Mouse (Mus musculus): ENCODE measurements around the gene Ptgir. TPM values are rescaled to one million over a fixed set of nuclear protein-coding genes. Genes with fewer than 3 reads are reported as not detected.
A peak's percentile ranks its signal among the peaks of the same experiment; 100 is the strongest.

Ptgir gene
- polyA plus RNA-seq, 1 experiment from 2014 or later = 0.76 TPM

DNA sequence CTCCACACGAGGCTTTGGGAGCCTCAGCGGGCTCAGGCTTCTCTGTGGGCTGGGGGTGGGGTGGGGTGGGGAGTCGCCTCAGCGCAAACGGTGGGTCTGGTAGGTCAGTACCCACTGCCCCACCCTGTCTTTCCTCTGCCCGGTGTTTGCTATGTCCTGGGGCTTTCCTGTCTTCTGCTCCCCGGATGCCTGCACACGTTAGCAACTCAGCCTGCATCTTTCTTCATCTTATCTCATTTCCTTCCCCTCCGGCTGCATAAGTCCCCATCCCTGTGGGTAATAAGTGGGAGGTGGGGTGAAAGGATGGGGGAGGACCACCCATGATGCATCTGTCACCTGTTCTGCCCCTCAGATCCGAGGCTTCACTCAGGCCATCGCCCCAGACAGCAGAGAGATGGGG lies 2.1 kb downstream of the Ptgir start:
- H3K4me1 ChIP-seq (ENCODE audit: control insufficient read depth, insufficient read depth, low read length) = no peaks in the 10 kb centered on the region
- H3K4me3 ChIP-seq (ENCODE audit: low read depth, low read length) = no peak overlapping the region
- no peak for DNase-seq (ENCODE audit: low spot score)
- no peaks in the 10 kb centered on the region for H3K9me3 ChIP-seq (ENCODE audit: control insufficient read depth, low read length)
- no peak overlapping the region for H3K27ac ChIP-seq (ENCODE audit: low read depth, low read length)
- no peak for ATAC-seq (ENCODE audit: insufficient read depth, low FRiP score, low TSS enrichment)
- no peaks in the 10 kb centered on the region for H3K36me3 ChIP-seq (ENCODE audit: control insufficient read depth, insufficient read depth, low read length)
- H3K4me2 ChIP-seq (ENCODE audit: low read depth) = no peak overlapping the region
- H3K27me3 ChIP-seq (ENCODE audit: control insufficient read depth, insufficient read depth, low read length) = no peaks in the 10 kb centered on the region
- 62% methylated on average over 11 of the region's 11 CpGs for WGBS
- H3K9ac ChIP-seq (ENCODE audit: low read length) = no peak overlapping the region; the same call in 1 of the 2 replicates

DNA sequence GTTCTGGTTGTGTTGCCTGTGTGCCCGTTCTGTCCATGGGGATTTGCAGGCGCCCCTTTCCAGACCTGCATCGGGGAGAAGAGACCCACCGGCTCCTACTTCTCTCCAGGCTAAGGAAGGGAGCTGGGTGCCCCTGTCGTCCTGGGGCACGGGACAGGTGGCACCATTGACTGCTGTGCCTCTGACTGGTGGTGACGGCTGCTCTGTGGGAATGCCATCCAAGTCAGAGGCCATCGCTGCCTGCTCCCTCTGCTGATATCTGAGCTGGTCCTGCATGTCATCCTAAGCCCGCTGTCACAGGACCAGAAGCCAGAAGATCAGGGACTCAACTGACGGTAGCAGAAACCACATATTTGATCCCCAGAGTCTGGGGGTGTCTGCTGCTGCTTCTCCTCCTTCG lies 2.6 kb downstream of the Ptgir start:
- no peaks in the 10 kb centered on the region for H3K4me1 ChIP-seq (ENCODE audit: control insufficient read depth, insufficient read depth, low read length)
- H3K4me2 ChIP-seq (ENCODE audit: low read depth) = no peak overlapping the region
- no peaks in the 10 kb centered on the region for H3K9me3 ChIP-seq (ENCODE audit: control insufficient read depth, low read length)
- DNase-seq (ENCODE audit: low spot score) = no peak
- WGBS = 67% methylated on average over 11 of the region's 11 CpGs
- no peak overlapping the region; the same call in 1 of the 2 replicates for H3K9ac ChIP-seq (ENCODE audit: low read length)
- no peaks in the 10 kb centered on the region for H3K27me3 ChIP-seq (ENCODE audit: control insufficient read depth, insufficient read depth, low read length)
- no peaks in the 10 kb centered on the region for H3K36me3 ChIP-seq (ENCODE audit: control insufficient read depth, insufficient read depth, low read length)
- no peak for ATAC-seq (ENCODE audit: insufficient read depth, low FRiP score, low TSS enrichment)
- no peak overlapping the region for H3K4me3 ChIP-seq (ENCODE audit: low read depth, low read length)
- no peak overlapping the region for H3K27ac ChIP-seq (ENCODE audit: low read depth, low read length)

DNA sequence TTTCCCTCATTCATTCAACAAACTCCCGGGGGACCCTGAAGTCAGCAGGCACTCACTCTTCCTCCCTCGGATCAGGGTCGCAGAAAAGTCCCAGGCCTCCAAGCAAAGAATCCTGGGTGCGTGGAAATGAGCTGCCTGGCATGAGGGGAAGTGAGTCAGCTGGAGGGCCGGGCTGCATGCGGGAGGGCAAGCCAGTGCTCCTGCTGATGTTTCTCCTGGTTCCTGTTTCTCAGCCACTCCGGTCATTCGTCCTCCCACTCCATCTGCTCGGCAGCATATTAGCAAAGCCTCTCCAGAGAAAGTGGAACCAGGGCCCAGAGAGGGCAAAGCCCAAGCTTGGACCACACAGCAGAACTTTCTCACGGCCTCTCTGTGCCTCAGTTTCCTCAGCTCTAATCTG lies 3.6 kb downstream of the Ptgir start:
- DNase-seq (ENCODE audit: low spot score) (no peak), ATAC-seq (ENCODE audit: insufficient read depth, low FRiP score, low TSS enrichment) (no peak)
- Histone ChIP-seq H3K9me3 (ENCODE audit: control insufficient read depth, low read length) (no peaks in the 10 kb centered on the region), H3K4me3 (ENCODE audit: low read depth, low read length) (no peak overlapping the region), H3K9ac (ENCODE audit: low read length) (no peak overlapping the region), H3K4me2 (ENCODE audit: low read depth) (no peak overlapping the region), H3K27me3 (ENCODE audit: control insufficient read depth, insufficient read depth, low read length) (no peaks in the 10 kb centered on the region), H3K36me3 (ENCODE audit: control insufficient read depth, insufficient read depth, low read length) (peaks cover 4% of the 10 kb centered on the region; the same call in 1 of the 2 replicates), H3K4me1 (ENCODE audit: control insufficient read depth, insufficient read depth, low read length) (no peaks in the 10 kb centered on the region), H3K27ac (ENCODE audit: low read depth, low read length) (no peak overlapping the region)
- WGBS = 51% methylated on average over 10 of the region's 10 CpGs

DNA sequence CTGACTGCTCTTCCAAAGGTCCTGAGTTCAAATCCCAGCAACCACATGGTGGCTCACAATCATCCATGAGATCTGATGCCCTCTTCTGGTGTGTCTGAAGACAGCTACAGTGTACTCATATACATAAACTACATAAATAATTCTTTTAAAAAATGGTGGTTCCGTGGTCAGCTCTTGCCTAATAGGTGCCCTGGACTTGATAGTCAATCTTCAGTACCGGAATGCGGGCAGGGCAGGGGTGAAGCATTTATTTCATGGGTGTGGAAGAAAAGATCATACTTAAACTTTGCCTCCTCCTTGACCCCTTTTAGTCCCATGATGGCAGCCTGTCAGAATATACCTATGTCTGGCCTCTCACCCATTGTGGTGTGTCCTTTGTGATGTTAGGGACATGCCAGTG lies 5.6 kb downstream of the Ptgir start:
- Histone ChIP-seq H3K27ac (ENCODE audit: low read depth, low read length) (no peak overlapping the region), H3K9ac (ENCODE audit: low read length) (no peak overlapping the region), H3K4me2 (ENCODE audit: low read depth) (no peak overlapping the region), H3K4me3 (ENCODE audit: low read depth, low read length) (no peak overlapping the region), H3K36me3 (ENCODE audit: control insufficient read depth, insufficient read depth, low read length) (peaks cover 15% of the 10 kb centered on the region), H3K27me3 (ENCODE audit: control insufficient read depth, insufficient read depth, low read length) (no peaks in the 10 kb centered on the region), H3K4me1 (ENCODE audit: control insufficient read depth, insufficient read depth, low read length) (no peaks in the 10 kb centered on the region), H3K9me3 (ENCODE audit: control insufficient read depth, low read length) (no peaks in the 10 kb centered on the region)
- no peak for DNase-seq (ENCODE audit: low spot score)
- no peak for ATAC-seq (ENCODE audit: insufficient read depth, low FRiP score, low TSS enrichment)
- 95% methylated on average over 3 of the region's 3 CpGs for whole genome bisulfite sequencing

DNA sequence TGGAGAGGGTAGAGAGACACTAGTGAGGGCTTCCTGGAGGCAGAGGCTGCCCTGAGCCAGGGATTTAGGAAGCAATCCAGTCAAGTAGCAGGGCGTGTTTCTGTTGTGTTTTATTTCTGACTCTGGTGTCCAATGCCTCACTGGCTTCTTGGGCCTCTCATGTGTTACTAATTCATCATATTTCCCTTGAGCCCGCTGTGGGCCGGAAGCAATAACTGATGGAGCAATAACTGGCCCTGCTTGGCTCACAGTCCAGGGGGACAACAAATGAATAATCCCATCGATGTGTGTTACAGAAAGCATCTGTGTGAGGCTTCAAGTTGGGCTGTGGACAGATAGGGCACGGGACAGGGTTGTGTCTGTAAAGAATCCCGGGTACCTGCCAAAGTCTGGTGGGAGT lies 6.1 kb downstream of the Ptgir start:
- H3K4me3 ChIP-seq (ENCODE audit: low read depth, low read length) = no peak overlapping the region
- WGBS = 77% methylated on average over 6 of the region's 6 CpGs
- H3K4me1 ChIP-seq (ENCODE audit: control insufficient read depth, insufficient read depth, low read length) = no peaks in the 10 kb centered on the region
- DNase-seq (ENCODE audit: low spot score) = no peak
- H3K36me3 ChIP-seq (ENCODE audit: control insufficient read depth, insufficient read depth, low read length) = peaks cover 20% of the 10 kb centered on the region
- no peak overlapping the region for H3K27ac ChIP-seq (ENCODE audit: low read depth, low read length)
- H3K9ac ChIP-seq (ENCODE audit: low read length) = no peak overlapping the region
- no peaks in the 10 kb centered on the region for H3K9me3 ChIP-seq (ENCODE audit: control insufficient read depth, low read length)
- no peaks in the 10 kb centered on the region for H3K27me3 ChIP-seq (ENCODE audit: control insufficient read depth, insufficient read depth, low read length)
- ATAC-seq (ENCODE audit: insufficient read depth, low FRiP score, low TSS enrichment) = no peak
- H3K4me2 ChIP-seq (ENCODE audit: low read depth) = no peak overlapping the region

DNA sequence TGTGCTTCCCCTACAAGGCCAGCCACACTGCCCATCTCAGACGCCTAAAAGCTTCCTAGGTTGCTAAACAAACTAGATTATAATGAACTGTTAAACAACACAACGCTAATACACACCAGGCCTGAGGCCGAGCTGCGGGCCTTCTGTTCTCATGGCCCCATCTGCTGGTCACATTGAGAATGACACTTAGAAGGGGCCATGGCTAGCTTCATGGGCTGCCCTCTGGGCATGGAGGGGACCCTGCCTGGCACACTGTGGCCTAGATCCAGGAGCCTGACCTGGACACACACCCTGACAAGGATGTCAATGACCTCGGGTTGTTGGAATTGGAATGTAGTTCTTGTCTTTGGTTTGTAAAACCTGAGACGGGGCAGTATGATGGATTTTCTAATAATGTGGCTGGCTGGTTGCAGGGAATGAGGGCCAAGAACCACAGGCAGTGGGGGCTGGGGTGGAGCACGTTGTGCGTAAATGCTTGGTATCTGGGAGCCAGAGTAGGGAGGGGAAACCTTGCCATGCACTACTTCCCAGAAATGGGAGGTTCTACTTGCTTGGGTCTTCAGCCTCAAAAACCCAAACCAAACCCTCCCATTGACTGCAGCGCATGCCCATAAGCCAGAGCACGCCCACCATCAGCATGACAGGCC lies 7.6 kb downstream of the Ptgir start:
- peak; percentile 54; the same call in 1 of the 2 replicates for ATAC-seq (ENCODE audit: insufficient read depth, low FRiP score, low TSS enrichment)
- H3K27me3 ChIP-seq (ENCODE audit: control insufficient read depth, insufficient read depth, low read length) = no peaks in the 10 kb centered on the region
- 39% methylated on average over 10 of the region's 10 CpGs for WGBS
- no peaks in the 10 kb centered on the region for H3K4me1 ChIP-seq (ENCODE audit: control insufficient read depth, insufficient read depth, low read length)
- peak; percentile 72 for DNase-seq (ENCODE audit: low spot score)
- no peak overlapping the region for H3K27ac ChIP-seq (ENCODE audit: low read depth, low read length)
- no peak overlapping the region; the same call in 1 of the 2 replicates for H3K9ac ChIP-seq (ENCODE audit: low read length)
- H3K4me2 ChIP-seq (ENCODE audit: low read depth) = no peak overlapping the region
- H3K9me3 ChIP-seq (ENCODE audit: control insufficient read depth, low read length) = no peaks in the 10 kb centered on the region
- H3K4me3 ChIP-seq (ENCODE audit: low read depth, low read length) = no peak overlapping the region
- H3K36me3 ChIP-seq (ENCODE audit: control insufficient read depth, insufficient read depth, low read length) = peaks cover 30% of the 10 kb centered on the region

DNA sequence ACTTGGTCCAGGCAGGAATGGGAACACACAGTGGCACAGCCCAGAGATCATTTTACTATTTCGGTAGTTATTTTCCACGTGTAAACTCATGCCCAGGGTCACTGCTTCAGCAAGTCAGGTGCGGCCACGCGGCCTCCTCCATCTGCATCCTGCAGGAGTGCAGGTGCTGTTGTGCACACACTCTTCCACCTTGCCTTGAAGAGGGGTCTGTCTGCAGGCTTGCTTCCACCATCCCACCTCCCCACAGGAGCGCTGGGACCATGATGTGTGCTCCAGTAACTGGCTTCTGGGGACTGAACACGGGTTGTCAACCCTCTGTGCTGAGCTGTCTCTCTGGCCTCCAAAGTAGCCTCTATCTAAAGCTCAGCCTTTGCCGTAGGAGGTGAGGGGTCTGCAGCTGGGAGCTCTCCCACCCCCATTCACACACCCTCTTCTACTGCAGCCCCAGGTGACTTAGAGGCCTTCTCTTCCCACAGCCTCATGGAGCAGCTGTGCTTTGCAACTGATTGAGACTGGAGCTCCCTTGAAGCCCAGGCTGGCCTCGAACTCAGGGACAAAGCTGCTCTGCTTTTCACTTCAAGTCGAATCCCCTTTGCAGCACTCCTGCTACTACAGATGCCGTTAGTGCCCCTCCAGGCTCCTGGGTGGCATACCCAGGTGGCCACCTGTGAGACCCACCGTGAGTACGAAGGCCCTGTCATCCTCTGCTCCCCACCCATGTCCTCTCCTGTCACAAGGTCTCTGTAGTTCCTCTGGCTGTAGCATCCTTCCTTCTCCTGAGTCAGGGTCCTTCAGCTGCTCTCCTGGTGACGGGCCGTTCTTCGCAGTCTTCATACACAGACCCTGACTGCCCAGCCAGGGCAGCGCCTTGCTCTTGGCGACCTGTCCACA lies 8.4 kb downstream of the Ptgir start:
- ATAC-seq (ENCODE audit: insufficient read depth, low FRiP score, low TSS enrichment) (no peak), DNase-seq (ENCODE audit: low spot score) (no peak)
- no peak overlapping the region for H3K4me2 ChIP-seq (ENCODE audit: low read depth)
- 86% methylated on average over 18 of the region's 18 CpGs for WGBS
- no peaks in the 10 kb centered on the region for H3K4me1 ChIP-seq (ENCODE audit: control insufficient read depth, insufficient read depth, low read length)
- H3K4me3 ChIP-seq (ENCODE audit: low read depth, low read length) = no peak overlapping the region
- H3K36me3 ChIP-seq (ENCODE audit: control insufficient read depth, insufficient read depth, low read length) = peaks cover 30% of the 10 kb centered on the region
- no peak overlapping the region for H3K9ac ChIP-seq (ENCODE audit: low read length)
- no peaks in the 10 kb centered on the region for H3K9me3 ChIP-seq (ENCODE audit: control insufficient read depth, low read length)
- no peak overlapping the region for H3K27ac ChIP-seq (ENCODE audit: low read depth, low read length)
- no peaks in the 10 kb centered on the region for H3K27me3 ChIP-seq (ENCODE audit: control insufficient read depth, insufficient read depth, low read length)

DNA sequence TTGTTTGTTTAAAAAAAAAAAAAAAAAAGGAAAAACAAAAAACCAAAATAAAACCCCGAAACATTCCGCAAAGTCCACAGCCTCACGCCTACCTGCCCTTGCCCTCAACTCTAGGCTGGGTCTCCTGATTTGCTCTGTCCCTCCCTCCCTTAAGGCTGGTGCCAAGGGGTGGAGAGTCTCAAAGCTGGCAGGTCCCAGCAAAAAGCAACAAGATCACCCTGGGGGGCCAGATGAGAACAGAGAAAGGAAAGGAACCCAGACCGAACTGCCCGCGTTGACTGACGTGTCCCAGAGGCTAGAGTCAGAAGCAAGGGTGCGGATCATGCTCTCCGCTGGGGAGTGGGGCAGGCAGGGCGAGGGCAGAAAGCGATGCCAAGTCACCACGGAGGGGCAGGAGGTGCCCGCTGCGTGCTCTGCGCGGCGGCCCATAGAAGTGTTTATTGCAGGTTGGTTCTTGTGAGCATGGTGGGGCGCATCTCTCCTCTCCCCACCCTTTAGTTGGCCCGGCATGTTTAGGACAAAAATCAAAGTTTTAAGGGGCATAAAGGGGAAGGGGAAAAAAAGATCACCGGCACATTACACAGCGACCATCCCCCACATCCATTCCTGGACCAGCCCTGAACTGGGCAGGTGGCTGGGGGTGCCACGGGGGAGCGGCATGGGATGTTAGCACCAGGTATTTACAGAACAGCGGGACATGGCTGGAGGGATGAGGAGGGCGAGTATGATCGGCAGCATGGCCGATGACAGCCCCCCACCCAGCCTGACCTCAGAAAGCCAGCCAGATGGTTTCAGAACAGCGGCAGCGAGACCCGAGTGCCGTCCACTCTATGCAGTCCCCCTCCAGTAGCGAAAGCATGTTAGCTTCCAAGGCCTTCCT lies 9.4 kb downstream of the Ptgir start:
- H3K36me3 ChIP-seq (ENCODE audit: control insufficient read depth, insufficient read depth, low read length) = peaks cover 30% of the 10 kb centered on the region
- 93% methylated on average over 32 of the region's 32 CpGs for WGBS
- H3K4me2 ChIP-seq (ENCODE audit: low read depth) = no peak overlapping the region
- H3K4me1 ChIP-seq (ENCODE audit: control insufficient read depth, insufficient read depth, low read length) = no peaks in the 10 kb centered on the region; the same call in 1 of the 2 replicates
- no peak overlapping the region for H3K9ac ChIP-seq (ENCODE audit: low read length)
- no peak for ATAC-seq (ENCODE audit: insufficient read depth, low FRiP score, low TSS enrichment)
- H3K27ac ChIP-seq (ENCODE audit: low read depth, low read length) = no peak overlapping the region
- no peaks in the 10 kb centered on the region for H3K9me3 ChIP-seq (ENCODE audit: control insufficient read depth, low read length)
- no peak overlapping the region for H3K4me3 ChIP-seq (ENCODE audit: low read depth, low read length)
- no peak for DNase-seq (ENCODE audit: low spot score)
- H3K27me3 ChIP-seq (ENCODE audit: control insufficient read depth, insufficient read depth, low read length) = no peaks in the 10 kb centered on the region
